In the genomic region with DNA sequence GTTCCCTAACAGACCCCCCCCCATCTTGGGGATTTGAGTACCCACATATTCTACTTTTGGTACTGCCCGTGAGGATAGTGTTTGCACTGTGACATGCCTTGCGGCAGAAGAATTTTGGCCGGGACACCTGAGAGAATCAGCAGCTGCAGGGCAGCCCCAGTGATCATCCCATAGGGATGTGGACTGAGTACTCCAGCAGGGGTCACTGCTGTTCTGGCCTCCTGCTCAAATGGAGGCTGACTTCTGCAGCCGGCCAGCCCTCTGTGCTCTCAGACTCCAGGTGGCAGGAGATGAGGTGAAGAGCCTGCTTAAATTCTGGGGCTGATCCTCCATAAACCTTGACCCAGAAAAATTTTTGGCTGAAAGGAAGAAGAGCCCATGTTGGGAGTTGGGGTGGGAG, we compare ENCODE assay signal across 12 mouse cellular contexts. TPM values are rescaled to one million over a fixed set of nuclear protein-coding genes. Genes with fewer than 3 reads are reported as not detected.
DNase-seq lines count a peak whose midpoint lies in the region; ATAC-seq and TF ChIP-seq lines count a peak whose summit lies in the region.
"Had no signal": no experiment of that assay in that cellular context is flagged by ENCODE, and none has a peak within 500 bp of the region (broad histone marks: within the 10 kb centered on the region; RNA-seq: fewer than 3 reads in every experiment).

No protein-coding gene starts in this region.

- no peak for ATAC-seq in hindbrain, postnatal 0 days
- ATAC-seq in hindbrain, embryonic 16.5 days: no peak
- ATAC-seq in midbrain, postnatal 0 days (ENCODE audit: low FRiP score): no peak
- ATAC-seq in midbrain, embryonic 15.5 days (replicated peaks): no peak

- peaks cover 6% of the 10 kb centered on the region; the same call in 1 of the 2 replicates for H3K4me1 ChIP-seq in hindbrain, postnatal 0 days (ENCODE audit: insufficient read depth, low read length)
- H3K4me1 ChIP-seq in hindbrain, embryonic 16.5 days (ENCODE audit: control insufficient read depth, insufficient read depth, low read depth, low read length): peaks cover 5% of the 10 kb centered on the region
- H3K4me1 ChIP-seq in midbrain, postnatal 0 days (ENCODE audit: insufficient read depth, low read length): no peaks in the 10 kb centered on the region
- peaks cover 4% of the 10 kb centered on the region; the same call in 1 of the 2 replicates for H3K4me1 ChIP-seq in midbrain, embryonic 15.5 days
- peaks cover 11% of the 10 kb centered on the region for H3K4me1 ChIP-seq in embryonic fibroblast, embryonic 13.5 days (ENCODE audit: control insufficient read depth, insufficient read depth, low read length)

- peak; percentile 50 for TF ChIP-seq CTCF in hindbrain, postnatal 0 days (IDR thresholded peaks at IDR 0.05; ENCODE audit: low read depth)
- TF ChIP-seq CTCF in midbrain, postnatal 0 days (IDR thresholded peaks at IDR 0.05): peak; percentile 49
- 0 out of 2 replicates have a peak, but pooled peaks have one; percentile 8 for TF ChIP-seq CTCF in embryonic fibroblast, embryonic 13.5 days (IDR thresholded peaks at IDR 0.05; ENCODE audit: borderline replicate concordance, insufficient read depth, low read length)

- H3K9ac ChIP-seq in hindbrain, postnatal 0 days (replicated peaks; ENCODE audit: low read length): no peak overlapping the region
- no peak overlapping the region for H3K9ac ChIP-seq in hindbrain, embryonic 16.5 days (ENCODE audit: low read depth, low read length)
- no peak overlapping the region for H3K9ac ChIP-seq in midbrain, postnatal 0 days (replicated peaks; ENCODE audit: low read length, poor library complexity, severe bottlenecking)
- H3K9ac ChIP-seq in midbrain, embryonic 15.5 days: no peak overlapping the region
- H3K9ac ChIP-seq: limb, embryonic 12.5 days; neural tube, embryonic 12.5 days had no signal

- no peak overlapping the region for H3K4me3 ChIP-seq in hindbrain, postnatal 0 days (ENCODE audit: low read length)
- H3K4me3 ChIP-seq in hindbrain, embryonic 16.5 days (ENCODE audit: low read length): no peak overlapping the region
- no peak overlapping the region for H3K4me3 ChIP-seq in midbrain, postnatal 0 days (ENCODE audit: low read depth, low read length)
- no peak overlapping the region for H3K4me3 ChIP-seq in midbrain, embryonic 15.5 days
- no peak overlapping the region for H3K4me3 ChIP-seq in embryonic fibroblast, embryonic 13.5 days (ENCODE audit: insufficient read depth, low read length)
- H3K4me3 ChIP-seq: limb, embryonic 12.5 days; neural tube, embryonic 12.5 days had no signal

- no peaks in the 10 kb centered on the region for H3K27me3 ChIP-seq in hindbrain, postnatal 0 days (ENCODE audit: insufficient read depth, low read length)
- H3K27me3 ChIP-seq in hindbrain, embryonic 16.5 days (replicated peaks; ENCODE audit: control insufficient read depth, insufficient read depth, low read length): no peaks in the 10 kb centered on the region
- no peaks in the 10 kb centered on the region for H3K27me3 ChIP-seq in midbrain, postnatal 0 days (ENCODE audit: insufficient read depth, low read length)
- H3K27me3 ChIP-seq in midbrain, embryonic 15.5 days (replicated peaks): no peaks in the 10 kb centered on the region
- H3K27me3 ChIP-seq: neural tube, embryonic 12.5 days had no signal

- H3K36me3 ChIP-seq in hindbrain, postnatal 0 days (ENCODE audit: insufficient read depth, low read length): no peaks in the 10 kb centered on the region
- no peaks in the 10 kb centered on the region for H3K36me3 ChIP-seq in hindbrain, embryonic 16.5 days (ENCODE audit: control insufficient read depth, insufficient read depth, low read length)
- H3K36me3 ChIP-seq in midbrain, postnatal 0 days (ENCODE audit: insufficient read depth, low read length): no peaks in the 10 kb centered on the region
- H3K36me3 ChIP-seq in midbrain, embryonic 15.5 days (replicated peaks): no peaks in the 10 kb centered on the region
- H3K36me3 ChIP-seq: limb, embryonic 12.5 days; neural tube, embryonic 12.5 days had no signal

- no peak for TF ChIP-seq POLR2A in embryonic fibroblast, embryonic 13.5 days (IDR thresholded peaks at IDR 0.05; ENCODE audit: low read depth, low read length)

- H3K27ac ChIP-seq in hindbrain, postnatal 0 days: no peak overlapping the region
- H3K27ac ChIP-seq in hindbrain, embryonic 16.5 days (ENCODE audit: low read depth, low read length): no peak overlapping the region
- no peak overlapping the region for H3K27ac ChIP-seq in midbrain, postnatal 0 days (ENCODE audit: low read depth, low read length)
- no peak overlapping the region for H3K27ac ChIP-seq in midbrain, embryonic 15.5 days
- no peak overlapping the region for H3K27ac ChIP-seq in embryonic fibroblast, embryonic 13.5 days (ENCODE audit: insufficient read depth, low read length)
- H3K27ac ChIP-seq: limb, embryonic 12.5 days; neural tube, embryonic 12.5 days had no signal

- H3K4me2 ChIP-seq in hindbrain, postnatal 0 days (ENCODE audit: low read depth, low read length): no peak overlapping the region
- no peak overlapping the region for H3K4me2 ChIP-seq in hindbrain, embryonic 16.5 days (ENCODE audit: low read length)
- H3K4me2 ChIP-seq in midbrain, postnatal 0 days (ENCODE audit: low read depth, low read length, poor library complexity, severe bottlenecking): no peak overlapping the region
- H3K4me2 ChIP-seq in midbrain, embryonic 15.5 days: no peak overlapping the region
- H3K4me2 ChIP-seq: limb, embryonic 12.5 days; neural tube, embryonic 12.5 days had no signal

- no peaks in the 10 kb centered on the region for H3K9me3 ChIP-seq in hindbrain, postnatal 0 days (ENCODE audit: low read length)
- no peaks in the 10 kb centered on the region for H3K9me3 ChIP-seq in hindbrain, embryonic 16.5 days (ENCODE audit: control insufficient read depth, low read length)
- H3K9me3 ChIP-seq in midbrain, postnatal 0 days (ENCODE audit: low read length): no peaks in the 10 kb centered on the region
- no peaks in the 10 kb centered on the region for H3K9me3 ChIP-seq in midbrain, embryonic 15.5 days
- H3K9me3 ChIP-seq: neural tube, embryonic 12.5 days had no signal

- peak; percentile 19 for DNase-seq in hindbrain, postnatal 0 days (ENCODE audit: low spot score)
- no peak for DNase-seq in midbrain, postnatal 0 days (ENCODE audit: low spot score)
- DNase-seq in urinary bladder, adult 18-20 months (ENCODE audit: low spot score in 2 of 2): no peak
- DNase-seq in cerebellum, adult 9-10 months: no peak
- DNase-seq: cerebellum, postnatal 14 days; gastrocnemius, postnatal 14 days; right cerebral cortex, postnatal 25 days had no signal

- 51% methylated on average over 4 of the region's 4 CpGs for WGBS in hindbrain, postnatal 0 days
- 46% methylated on average over 4 of the region's 4 CpGs for WGBS in hindbrain, embryonic 16.5 days
- 48% methylated on average over 4 of the region's 4 CpGs for WGBS in midbrain, postnatal 0 days
- 32% methylated on average over 4 of the region's 4 CpGs for WGBS in midbrain, embryonic 15.5 days

RNA-seq across cellular contexts. Expression of gene Cd82, which starts 58.8 kb away (rescaled TPM):
- total RNA-seq in hindbrain, postnatal 0 days (2014; rRNA removed): 12.4 and 14.2 TPM in 2 replicates
- 21.8 and 25.1 TPM in 2 replicates for polyA plus RNA-seq in hindbrain, postnatal 0 days (2015; fragmentation: Nextera tagmentation; extraction: Ambion mirVana)
- polyA plus RNA-seq in hindbrain, embryonic 16.5 days (2015; fragmentation: Nextera tagmentation; extraction: Ambion mirVana): 24.5 and 26.8 TPM in 2 replicates
- 9.2 and 11.4 TPM in 2 replicates for total RNA-seq in midbrain, postnatal 0 days (2014; rRNA removed)
- polyA plus RNA-seq in midbrain, postnatal 0 days (2015; fragmentation: Nextera tagmentation; extraction: Ambion mirVana): 14.5 and 14.8 TPM in 2 replicates
- 22.1 and 24.8 TPM in 2 replicates for polyA plus RNA-seq in midbrain, embryonic 15.5 days (2015; fragmentation: Nextera tagmentation; extraction: Ambion mirVana)
- 45.9 and 48.6 TPM in 2 replicates for polyA plus RNA-seq in embryonic fibroblast, embryonic 13.5 days (2011; ENCODE audit: insufficient read length, low read depth, missing spikeins)
